Mouse (Mus musculus): Measurements from ENCODE around the gene Agxt. TPM values are rescaled to one million over a fixed set of nuclear protein-coding genes. Genes with fewer than 3 reads are reported as not detected.
A peak's percentile ranks its signal among the peaks of the same experiment; 100 is the strongest.

Agxt gene
- polyA plus RNA-seq, 1 experiment from 2014 or later = not detected

DNA sequence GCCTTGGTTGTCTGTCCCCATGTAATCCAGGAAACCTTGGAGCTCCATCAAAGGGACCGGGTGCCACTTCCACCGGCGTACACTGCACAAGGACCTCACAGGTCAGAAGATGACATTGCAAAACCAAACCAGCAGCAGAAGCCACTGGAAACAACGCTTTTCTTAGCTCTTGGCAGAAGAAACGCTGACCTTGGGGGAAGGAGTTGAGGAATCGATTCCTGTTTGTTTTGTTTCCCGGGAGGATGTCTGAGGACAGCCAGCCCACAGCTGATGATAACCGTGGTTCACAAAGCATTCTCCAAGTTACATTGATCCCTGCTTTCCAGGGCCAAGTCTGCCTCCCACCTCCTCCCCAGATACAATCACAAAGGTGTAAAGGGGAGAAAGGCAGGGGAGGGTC, 11.0 kb upstream of the Agxt start:
- no peak overlapping the region for H3K4me2 ChIP-seq
- H3K9ac ChIP-seq = no peak overlapping the region
- H3K36me3 ChIP-seq = no peaks in the 10 kb centered on the region
- H3K4me1 ChIP-seq = peaks cover 16% of the 10 kb centered on the region
- H3K27ac ChIP-seq = no peak overlapping the region
- no peak overlapping the region for H3K4me3 ChIP-seq
- 77% methylated on average over 8 of the region's 8 CpGs for WGBS
- no peaks in the 10 kb centered on the region for H3K27me3 ChIP-seq
- ATAC-seq (ENCODE audit: insufficient number of reproducible peaks, insufficient read depth, low FRiP score, low TSS enrichment, low read depth) = no peak
- H3K9me3 ChIP-seq = no peaks in the 10 kb centered on the region

DNA sequence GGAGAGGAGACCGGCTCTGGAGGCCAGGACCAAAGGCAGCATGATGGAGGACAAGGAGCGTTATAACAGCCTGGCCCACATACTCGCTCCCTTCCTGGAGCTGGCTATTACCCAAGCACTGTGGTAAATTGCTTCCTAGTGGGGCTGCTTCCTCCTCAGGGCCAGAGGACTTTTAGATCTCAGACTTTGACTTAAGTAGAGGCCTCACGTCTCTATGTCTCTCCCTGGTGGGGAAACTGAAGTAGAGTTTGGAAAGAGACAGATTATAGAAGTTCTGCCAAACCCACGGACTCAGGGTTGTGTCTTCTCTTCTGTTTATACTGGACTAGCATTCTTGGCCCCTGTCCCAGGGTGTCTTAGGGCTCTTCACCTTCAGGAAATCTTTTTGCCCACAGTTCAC, 9.8 kb upstream of the Agxt start:
- H3K4me1 ChIP-seq = peaks cover 20% of the 10 kb centered on the region
- no peak overlapping the region for H3K4me3 ChIP-seq
- 56% methylated on average over 5 of the region's 5 CpGs for WGBS
- H3K27me3 ChIP-seq = no peaks in the 10 kb centered on the region
- ATAC-seq (ENCODE audit: insufficient number of reproducible peaks, insufficient read depth, low FRiP score, low TSS enrichment, low read depth) = no peak
- H3K27ac ChIP-seq = no peak overlapping the region
- H3K9ac ChIP-seq = no peak overlapping the region
- no peak overlapping the region for H3K4me2 ChIP-seq
- no peaks in the 10 kb centered on the region for H3K36me3 ChIP-seq
- no peaks in the 10 kb centered on the region for H3K9me3 ChIP-seq

DNA sequence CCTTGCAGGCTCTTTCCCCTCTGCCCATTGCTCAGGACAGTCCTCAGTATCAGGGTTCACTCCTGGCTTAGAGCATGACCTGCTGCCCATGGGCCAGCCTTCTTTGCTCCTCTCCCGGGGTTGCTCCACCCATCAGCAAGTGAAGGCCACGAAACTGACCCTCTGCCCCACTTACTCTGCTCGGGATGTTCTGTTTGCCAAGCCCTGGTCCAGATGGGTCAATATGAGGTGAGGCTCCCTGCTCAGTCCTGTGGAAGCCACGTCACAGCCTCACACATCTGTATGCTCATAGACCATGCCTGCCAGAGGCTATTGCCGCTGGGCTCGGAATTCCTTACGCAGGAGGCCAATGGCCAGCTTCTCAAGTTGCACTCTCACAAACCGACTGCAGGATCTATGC, 6.8 kb upstream of the Agxt start:
- H3K9ac ChIP-seq = no peak overlapping the region
- no peaks in the 10 kb centered on the region for H3K36me3 ChIP-seq
- H3K4me3 ChIP-seq = no peak overlapping the region
- peaks cover 20% of the 10 kb centered on the region for H3K4me1 ChIP-seq
- 74% methylated on average over 8 of the region's 8 CpGs for WGBS
- H3K27me3 ChIP-seq = no peaks in the 10 kb centered on the region
- no peak overlapping the region for H3K4me2 ChIP-seq
- H3K9me3 ChIP-seq = no peaks in the 10 kb centered on the region
- no peak overlapping the region for H3K27ac ChIP-seq
- no peak for ATAC-seq (ENCODE audit: insufficient number of reproducible peaks, insufficient read depth, low FRiP score, low TSS enrichment, low read depth)

DNA sequence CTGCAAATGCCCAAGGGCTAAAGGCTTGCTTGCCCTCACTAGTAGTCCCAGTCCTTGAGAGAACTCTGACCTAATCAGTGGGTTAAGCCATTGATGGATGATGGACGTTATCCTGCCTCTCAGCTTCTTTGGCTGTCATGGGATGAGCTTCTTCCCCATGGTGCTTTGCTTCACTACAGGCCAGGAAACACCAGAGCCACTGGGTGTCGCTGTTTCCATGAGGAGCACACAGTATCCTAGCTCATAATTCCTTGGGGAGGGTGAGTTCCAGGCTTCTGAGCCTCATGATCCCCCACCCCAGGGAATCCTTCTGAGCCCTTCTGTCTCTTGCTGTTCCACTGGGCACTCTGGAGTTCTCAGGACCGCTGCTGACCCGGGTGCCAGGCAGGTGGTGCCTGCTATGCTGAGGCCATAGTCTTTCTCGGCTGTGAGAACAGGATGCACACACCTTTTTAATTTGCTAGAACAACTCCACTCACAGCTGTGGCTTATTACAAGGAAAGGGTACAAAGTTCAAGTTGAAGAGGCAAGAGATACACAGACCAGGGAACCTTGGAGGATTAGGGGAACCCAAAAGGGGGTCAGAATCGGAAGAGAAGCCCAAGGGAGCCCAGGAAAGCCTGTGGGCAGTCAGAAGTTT, 6.2 kb upstream of the Agxt start:
- Histone ChIP-seq H3K9me3 (no peaks in the 10 kb centered on the region), H3K27me3 (no peaks in the 10 kb centered on the region), H3K36me3 (no peaks in the 10 kb centered on the region), H3K9ac (no peak overlapping the region), H3K4me1 (peaks cover 16% of the 10 kb centered on the region), H3K4me3 (no peak overlapping the region), H3K4me2 (peak overlapping the region; percentile 3; the same call in 1 of the 2 replicates), H3K27ac (no peak overlapping the region)
- 9% methylated on average over 6 of the region's 6 CpGs for WGBS
- 0 out of 2 replicates have a peak, but pooled peaks have one; percentile 38 for ATAC-seq (ENCODE audit: insufficient number of reproducible peaks, insufficient read depth, low FRiP score, low TSS enrichment, low read depth)

DNA sequence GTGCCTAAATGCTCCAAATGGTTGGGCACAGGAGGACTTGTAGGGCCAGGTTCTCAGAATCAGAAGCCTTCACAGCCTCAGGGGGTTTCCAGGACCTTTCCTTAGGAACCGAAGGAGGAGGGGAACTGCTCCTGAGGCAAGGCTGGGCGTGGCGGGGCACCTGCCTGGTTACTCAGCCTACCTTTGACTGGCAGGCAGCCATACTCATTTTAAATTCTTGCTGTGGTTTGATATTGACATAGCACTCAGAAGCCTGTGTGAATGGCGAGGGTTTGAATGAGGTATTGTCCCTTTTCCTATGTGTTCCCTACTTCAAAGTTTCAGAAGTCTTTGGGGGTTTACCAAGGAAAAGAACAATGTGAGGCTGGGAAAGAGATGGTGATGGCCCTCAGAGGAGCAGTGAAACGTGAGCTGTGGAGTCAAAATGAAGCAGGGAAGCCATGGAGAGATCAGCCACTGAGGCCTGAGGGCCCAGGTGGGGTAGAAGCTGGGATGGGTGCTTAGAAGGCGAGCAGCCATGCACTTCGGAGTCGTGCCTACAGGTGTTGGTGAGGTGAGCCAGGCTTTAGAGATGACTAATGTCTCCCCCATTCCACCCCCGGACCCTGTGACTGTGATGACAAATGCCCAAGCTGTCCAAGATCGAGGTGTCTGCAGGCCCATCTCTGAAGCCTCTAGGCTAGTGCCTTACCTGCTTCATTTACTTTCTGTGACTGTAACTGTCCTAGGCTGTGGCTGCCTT, 4.6 kb upstream of the Agxt start:
- WGBS = 62% methylated on average over 10 of the region's 10 CpGs
- ATAC-seq (ENCODE audit: insufficient number of reproducible peaks, insufficient read depth, low FRiP score, low TSS enrichment, low read depth) = no peak

DNA sequence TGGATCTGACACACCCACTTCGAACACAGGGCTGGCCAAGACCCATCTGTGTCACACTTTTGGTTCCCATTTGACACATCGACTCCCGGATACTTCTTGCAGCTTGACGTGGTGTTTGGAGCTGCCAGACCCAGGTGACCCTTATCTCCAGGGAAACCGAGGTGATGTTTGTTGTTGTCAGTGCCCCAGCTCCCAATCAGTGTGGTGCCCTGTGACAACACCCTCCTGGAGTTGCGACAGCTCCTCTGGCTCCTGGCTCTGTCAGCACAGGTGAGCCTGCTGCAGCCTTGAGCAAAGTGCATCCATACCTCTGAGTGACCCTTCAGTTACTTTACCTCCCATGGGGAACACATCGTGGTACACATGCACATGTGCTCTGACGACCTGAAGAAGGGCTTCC, 2.4 kb upstream of the Agxt start:
- Histone ChIP-seq H3K27me3 (no peaks in the 10 kb centered on the region), H3K27ac (no peak overlapping the region), H3K36me3 (no peaks in the 10 kb centered on the region), H3K9ac (no peak overlapping the region), H3K9me3 (no peaks in the 10 kb centered on the region), H3K4me2 (no peak overlapping the region), H3K4me3 (no peak overlapping the region), H3K4me1 (peaks cover 11% of the 10 kb centered on the region)
- 66% methylated on average over 8 of the region's 8 CpGs for WGBS
- ATAC-seq (ENCODE audit: insufficient number of reproducible peaks, insufficient read depth, low FRiP score, low TSS enrichment, low read depth) = no peak

More for the DNA sequence above, 4.6 kb upstream of the Agxt start:
- no peak overlapping the region for H3K4me3 ChIP-seq
- H3K4me2 ChIP-seq = no peak overlapping the region
- no peaks in the 10 kb centered on the region for H3K9me3 ChIP-seq
- H3K36me3 ChIP-seq = no peaks in the 10 kb centered on the region
- peaks cover 11% of the 10 kb centered on the region for H3K4me1 ChIP-seq
- H3K27me3 ChIP-seq = no peaks in the 10 kb centered on the region
- H3K9ac ChIP-seq = no peak overlapping the region
- no peak overlapping the region for H3K27ac ChIP-seq

DNA sequence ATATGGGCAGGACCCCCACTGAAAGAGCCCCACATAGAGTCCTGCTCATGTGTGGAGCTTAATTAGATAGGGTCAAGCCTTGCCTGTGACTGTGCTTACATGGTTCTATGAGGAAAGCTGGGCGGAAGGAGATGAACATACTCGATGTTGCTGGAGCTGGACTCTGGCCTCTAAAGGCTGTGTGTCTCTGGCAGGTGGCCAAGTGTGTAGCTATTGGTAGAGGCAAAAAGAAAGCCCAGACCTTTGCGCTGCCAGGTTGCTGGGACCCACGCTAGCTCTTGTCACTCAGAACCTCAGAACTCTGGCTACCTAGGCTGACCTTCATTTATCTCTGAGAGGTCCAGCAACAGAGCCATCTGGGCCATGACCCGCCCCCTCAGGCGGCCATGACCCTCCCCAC, 3.5 kb downstream of the Agxt start:
- ATAC-seq (ENCODE audit: insufficient number of reproducible peaks, insufficient read depth, low FRiP score, low TSS enrichment, low read depth) = no peak
- Histone ChIP-seq H3K27me3 (no peaks in the 10 kb centered on the region), H3K4me2 (no peak overlapping the region), H3K4me1 (no peaks in the 10 kb centered on the region), H3K9ac (no peak overlapping the region), H3K27ac (no peak overlapping the region), H3K36me3 (no peaks in the 10 kb centered on the region), H3K4me3 (no peak overlapping the region), H3K9me3 (no peaks in the 10 kb centered on the region)
- WGBS = 73% methylated on average over 6 of the region's 6 CpGs

DNA sequence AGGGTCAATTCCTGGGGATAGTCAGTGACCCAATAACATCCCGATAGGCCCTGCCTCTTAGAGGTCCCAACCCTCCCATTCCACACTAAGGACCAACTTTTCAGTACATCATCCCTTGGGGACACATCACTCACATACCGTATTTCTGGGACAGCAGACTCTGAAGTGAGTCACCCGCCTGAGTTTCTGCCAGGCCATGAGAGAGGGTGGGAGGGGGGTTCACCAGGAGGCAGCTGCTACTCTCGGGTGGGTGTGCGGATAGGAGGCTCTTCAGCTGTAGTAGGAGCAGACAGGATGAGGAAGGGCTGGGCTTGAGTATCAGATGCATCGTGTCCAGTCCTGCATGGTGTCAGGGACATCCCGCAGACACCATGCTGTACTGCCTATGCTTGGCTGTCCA, 4.7 kb downstream of the Agxt start:
- Histone ChIP-seq H3K9ac (no peak overlapping the region), H3K4me1 (no peaks in the 10 kb centered on the region), H3K36me3 (no peaks in the 10 kb centered on the region), H3K4me3 (no peak overlapping the region), H3K27me3 (no peaks in the 10 kb centered on the region), H3K9me3 (no peaks in the 10 kb centered on the region), H3K4me2 (no peak overlapping the region), H3K27ac (no peak overlapping the region)
- ATAC-seq (ENCODE audit: insufficient number of reproducible peaks, insufficient read depth, low FRiP score, low TSS enrichment, low read depth) = no peak
- 82% methylated on average over 7 of the region's 7 CpGs for WGBS

DNA sequence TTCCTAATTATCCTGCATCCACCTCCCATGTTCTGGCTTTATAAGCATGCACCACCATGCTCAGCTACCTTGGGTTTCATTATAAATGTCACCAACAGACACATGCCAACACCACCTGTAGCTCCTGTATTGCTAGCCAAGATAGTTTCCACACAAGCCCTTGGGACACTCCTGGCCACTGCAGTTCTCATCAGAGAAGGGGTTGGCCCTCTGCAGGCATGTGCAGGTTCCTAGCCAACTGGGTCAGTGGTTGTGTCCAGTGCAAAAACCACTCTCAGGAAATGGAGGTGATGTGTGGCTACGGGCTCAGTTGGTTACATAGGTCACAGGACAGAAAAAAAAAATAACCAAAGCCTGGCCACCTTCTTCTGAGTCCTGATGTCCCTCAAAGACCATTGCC, 7.8 kb downstream of the Agxt start:
- Histone ChIP-seq H3K27me3 (no peaks in the 10 kb centered on the region; the same call in 1 of the 2 replicates), H3K36me3 (no peaks in the 10 kb centered on the region), H3K4me2 (no peak overlapping the region), H3K9ac (no peak overlapping the region), H3K9me3 (no peaks in the 10 kb centered on the region), H3K4me1 (no peaks in the 10 kb centered on the region), H3K27ac (no peak overlapping the region), H3K4me3 (no peak overlapping the region)
- 81% methylated on average over 1 of the region's 1 CpGs for WGBS
- ATAC-seq (ENCODE audit: insufficient number of reproducible peaks, insufficient read depth, low FRiP score, low TSS enrichment, low read depth) = no peak

DNA sequence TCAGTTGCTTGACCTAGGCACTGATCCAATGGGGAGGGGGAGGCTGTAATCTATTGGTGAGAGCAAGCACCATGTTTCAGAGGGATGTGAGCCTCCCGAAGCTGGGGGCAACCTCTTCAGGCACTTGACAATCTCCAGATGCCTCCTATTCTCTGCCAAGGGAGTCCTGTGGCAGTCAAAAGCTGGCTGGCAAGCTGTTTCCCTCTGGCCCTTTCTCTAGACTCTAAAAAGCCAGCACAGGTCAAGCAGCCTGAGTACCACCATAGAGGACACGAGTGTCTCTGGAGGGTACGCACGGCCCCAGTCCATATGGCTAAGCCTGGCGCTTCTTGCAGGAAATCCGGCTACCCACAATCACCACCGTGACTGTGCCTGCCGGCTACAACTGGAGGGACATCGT, 9.1 kb downstream of the Agxt start:
- Histone ChIP-seq H3K9ac (no peak overlapping the region), H3K9me3 (no peaks in the 10 kb centered on the region), H3K27ac (no peak overlapping the region), H3K4me1 (no peaks in the 10 kb centered on the region), H3K4me3 (no peak overlapping the region), H3K36me3 (no peaks in the 10 kb centered on the region), H3K27me3 (no peaks in the 10 kb centered on the region; the same call in 1 of the 2 replicates), H3K4me2 (no peak overlapping the region)
- ATAC-seq (ENCODE audit: insufficient number of reproducible peaks, insufficient read depth, low FRiP score, low TSS enrichment, low read depth) = no peak
- 76% methylated on average over 9 of the region's 9 CpGs for WGBS

DNA sequence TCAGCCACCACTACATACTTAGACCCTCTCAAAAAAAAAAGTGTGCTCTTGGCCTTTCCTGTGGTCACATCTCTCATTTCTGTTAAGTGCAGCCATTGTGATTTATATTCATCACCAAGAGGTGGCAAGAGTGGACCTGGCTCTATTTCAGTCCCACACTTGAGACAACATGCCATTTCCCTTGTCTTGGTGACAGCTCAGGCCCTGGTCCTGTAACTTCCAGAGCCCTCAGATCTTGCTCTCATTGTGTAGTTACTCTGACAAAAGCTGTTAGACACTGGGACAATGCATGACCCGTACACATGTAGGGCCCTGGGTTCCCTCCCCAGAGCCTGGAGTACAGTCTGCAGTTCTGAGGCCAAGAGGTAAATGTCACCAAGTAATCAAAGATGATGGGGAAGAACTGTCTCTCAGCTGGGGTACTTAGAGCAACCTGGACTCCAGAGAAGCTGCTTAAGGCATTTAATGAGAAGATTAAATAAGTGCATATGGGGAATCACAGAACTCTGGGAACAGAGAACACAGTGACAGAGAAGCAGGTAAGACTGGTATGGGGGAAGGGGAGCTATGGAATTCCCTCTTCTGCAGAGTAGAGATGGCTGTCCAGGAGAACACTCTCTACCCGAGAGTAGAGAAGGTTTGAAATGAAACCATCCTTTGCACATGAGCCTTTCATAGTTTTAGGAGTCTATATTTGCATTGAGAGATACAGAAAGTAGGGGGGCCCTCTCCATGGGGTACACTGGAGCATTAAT, 16.0 kb downstream of the Agxt start:
- Histone ChIP-seq H3K4me2 (no peak overlapping the region), H3K4me3 (no peak overlapping the region), H3K36me3 (no peaks in the 10 kb centered on the region), H3K9me3 (no peaks in the 10 kb centered on the region), H3K27me3 (no peaks in the 10 kb centered on the region; the same call in 1 of the 2 replicates), H3K9ac (no peak overlapping the region), H3K27ac (no peak overlapping the region), H3K4me1 (no peaks in the 10 kb centered on the region)
- ATAC-seq (ENCODE audit: insufficient number of reproducible peaks, insufficient read depth, low FRiP score, low TSS enrichment, low read depth) = no peak
- WGBS = 65% methylated on average over 2 of the region's 2 CpGs

DNA sequence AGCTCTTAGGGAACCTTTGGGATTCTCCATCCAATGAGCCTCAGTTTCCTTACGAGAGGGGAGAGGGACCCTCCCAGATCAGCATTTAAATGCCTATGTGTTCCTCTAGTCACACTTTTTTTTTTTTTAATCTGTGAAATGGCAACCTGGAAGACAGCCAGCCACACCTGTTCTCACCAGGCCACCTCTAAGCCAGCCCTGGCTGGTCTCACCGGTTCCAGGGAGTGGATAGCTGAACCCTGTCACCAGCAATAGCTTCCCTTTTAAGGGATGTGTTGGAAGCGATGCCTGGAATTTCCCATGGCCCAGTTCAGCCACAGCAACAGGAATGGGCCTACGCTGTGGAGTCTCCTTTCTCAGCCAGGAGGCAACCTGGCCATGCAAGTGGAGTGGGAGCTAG, 22.5 kb downstream of the Agxt start:
- H3K4me3 ChIP-seq = no peak overlapping the region
- no peak overlapping the region for H3K27ac ChIP-seq
- H3K27me3 ChIP-seq = no peaks in the 10 kb centered on the region
- H3K36me3 ChIP-seq = no peaks in the 10 kb centered on the region
- no peak overlapping the region for H3K9ac ChIP-seq
- peaks cover 12% of the 10 kb centered on the region for H3K4me1 ChIP-seq
- 72% methylated on average over 4 of the region's 4 CpGs for WGBS
- no peak for ATAC-seq (ENCODE audit: insufficient number of reproducible peaks, insufficient read depth, low FRiP score, low TSS enrichment, low read depth)
- no peak overlapping the region for H3K4me2 ChIP-seq
- H3K9me3 ChIP-seq = no peaks in the 10 kb centered on the region
